Mouse (Mus musculus) brown adipose tissue, adult 24 weeks (tissue): ENCODE measurements around the gene Patl2. TPM values are rescaled to one million over a fixed set of nuclear protein-coding genes. Genes with fewer than 3 reads are reported as not detected.

Source experiments
- H3K27ac ChIP-seq: fragments of 200-500 bp; replicated peaks from 2 replicates; pipeline ENCODE4 v1.5.1; 2012; ENCODE audit warnings: low read depth, mild to moderate bottlenecking, low read length
- H3K4me1 ChIP-seq: fragments of 200-500 bp; 2 replicates; pipeline ENCODE4 v1.6.1; 2012; ENCODE audit warnings: low read length, mixed read lengths; ENCODE audit not compliant: control insufficient read depth, insufficient read depth, insufficient read length
- H3K4me3 ChIP-seq: fragments of 200-500 bp; 2 replicates; pipeline ENCODE4 v1.5.1; 2012; ENCODE audit warnings: low read depth, mild to moderate bottlenecking, low read length, moderate library complexity; ENCODE audit not compliant: insufficient read depth
- polyA plus RNA-seq: library from polyadenylated mRNA; stranded (reverse); fragments of >200 nt; gene quantifications from 2 replicates; pipeline ENCODE4 v1.2.4, GENCODE M21; 2012; ENCODE audit not compliant: missing spikeins, insufficient read depth, insufficient read length

Gene Patl2
- polyA plus RNA-seq, 1 experiment: not detected

DNA sequence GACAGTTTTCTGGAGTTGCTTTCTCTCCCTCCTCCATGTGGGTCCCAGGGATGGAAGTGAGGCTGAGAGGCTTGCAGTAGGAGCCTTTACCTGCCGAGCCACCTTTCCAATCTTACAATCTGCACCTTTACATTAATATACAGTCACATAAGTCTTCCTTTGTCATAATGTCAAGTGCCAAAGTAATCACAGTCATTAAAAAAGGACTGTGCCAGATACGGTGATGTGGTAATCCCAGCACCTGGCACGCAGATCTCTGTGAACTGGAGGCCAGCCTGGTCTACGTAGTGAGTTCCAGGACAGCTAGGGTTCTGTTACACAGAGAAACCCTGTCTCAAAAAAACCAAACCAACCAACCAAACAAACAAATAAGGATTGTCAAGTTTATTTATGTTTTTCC, 92.1 kb downstream of the Patl2 start:
- no peak overlapping the region for H3K27ac ChIP-seq
- H3K4me3 ChIP-seq: no peak overlapping the region
- H3K4me1 ChIP-seq: no peaks in the 10 kb centered on the region

GRCm38 (mm10) chr2:122086446-122086845, 99.5 kb downstream of the Patl2 start:
- Histone ChIP-seq H3K27ac (no peak overlapping the region), H3K4me3 (no peak overlapping the region), H3K4me1 (no peaks in the 10 kb centered on the region)

- no peak overlapping the region for H3K27ac ChIP-seq
- H3K4me1 ChIP-seq: no peaks in the 10 kb centered on the region
- H3K4me3 ChIP-seq: no peak overlapping the region
Measured at GRCm38 (mm10) chr2:122081728-122082456, 104.1 kb downstream of the Patl2 start.

Other genes starting within 250 kb of the Patl2 start
- 5.9 and 6.5 TPM in 2 replicates for gene Ctdspl2, start 230.2 kb downstream of the Patl2 start, polyA plus RNA-seq
- not detected in 2 replicates for gene Mageb3, start 230.1 kb downstream of the Patl2 start, polyA plus RNA-seq
- 6.8 and 9.9 TPM in 2 replicates for gene Eif3j1, start 157.6 kb downstream of the Patl2 start, polyA plus RNA-seq
- 6.1 and 7.8 TPM in 2 replicates for gene Spg11, start 67.8 kb downstream of the Patl2 start, polyA plus RNA-seq
- 1,264 and 2,088 TPM in 2 replicates for gene B2m, start 38.5 kb downstream of the Patl2 start, polyA plus RNA-seq
- not detected in 2 replicates for gene Trim69, start 25.5 kb downstream of the Patl2 start, polyA plus RNA-seq
- not detected in 2 replicates for gene Terb2, start 83 bp upstream of the Patl2 start, polyA plus RNA-seq
- 59.6 and 87.1 TPM in 2 replicates for gene Sord, start 48.6 kb upstream of the Patl2 start, polyA plus RNA-seq
- gene Duox2, start 112.3 kb upstream of the Patl2 start, polyA plus RNA-seq: not detected in 2 replicates
- gene Duoxa2, start 112.7 kb upstream of the Patl2 start, polyA plus RNA-seq: not detected in 2 replicates
- 0.67 TPM in 1 of 2 replicates, not detected in the other for gene Duoxa1, start 127.5 kb upstream of the Patl2 start, polyA plus RNA-seq
- not detected in 2 replicates for gene Duox1, start 129.5 kb upstream of the Patl2 start, polyA plus RNA-seq
- 3.1 and 4.5 TPM in 2 replicates for gene Shf, start 183.0 kb upstream of the Patl2 start, polyA plus RNA-seq
- gene Slc28a2, start 240.3 kb upstream of the Patl2 start, polyA plus RNA-seq: 6.6 and 15.1 TPM in 2 replicates